Mouse (Mus musculus): ENCODE measurements around the gene Col1a1.

Col1a1 gene

DNA sequence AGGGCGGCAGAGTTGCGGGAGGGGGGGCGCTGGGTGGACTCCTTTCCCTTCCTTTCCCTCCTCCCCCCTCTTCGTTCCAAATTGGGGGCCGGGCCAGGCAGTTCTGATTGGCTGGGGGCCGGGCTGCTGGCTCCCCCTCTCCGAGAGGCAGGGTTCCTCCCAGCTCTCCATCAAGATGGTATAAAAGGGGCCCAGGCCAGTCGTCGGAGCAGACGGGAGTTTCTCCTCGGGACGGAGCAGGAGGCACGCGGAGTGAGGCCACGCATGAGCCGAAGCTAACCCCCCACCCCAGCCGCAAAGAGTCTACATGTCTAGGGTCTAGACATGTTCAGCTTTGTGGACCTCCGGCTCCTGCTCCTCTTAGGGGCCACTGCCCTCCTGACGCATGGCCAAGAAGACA is at the start of gene Col1a1:
TSS of gene Col1a1 (plus strand) at position 180 of the 400 bp plus-strand sequence.
- DNase-seq = no peak

DNA sequence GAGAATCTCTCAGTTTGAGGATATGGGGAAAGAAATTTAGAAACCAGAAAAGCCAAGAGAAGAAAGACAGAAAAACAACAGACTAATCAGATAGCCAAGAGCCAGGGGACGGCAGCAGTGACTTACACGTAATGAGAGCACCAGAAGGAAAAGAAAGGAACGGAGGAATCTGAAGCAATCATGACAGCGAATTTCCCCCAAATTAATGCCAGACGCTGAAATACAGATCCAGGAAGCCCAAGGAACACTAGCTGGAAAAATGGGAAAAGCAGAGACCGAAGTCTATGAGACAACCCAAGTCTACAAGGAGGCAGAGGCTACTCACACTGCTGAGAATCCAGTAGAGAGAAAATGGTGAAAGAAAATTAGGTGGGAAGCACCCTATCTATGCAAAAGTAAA is 44.9 kb upstream of the Col1a1 start:
- DNase-seq = no peak

- DNase-seq = no peak
Measured at GRCm38 (mm10) chr11:94896753-94897376, 39.2 kb upstream of the Col1a1 start.

- DNase-seq = no peak
Measured at GRCm38 (mm10) chr11:94901231-94901630, 34.8 kb upstream of the Col1a1 start.

- DNase-seq = no peak
Measured at GRCm38 (mm10) chr11:94904306-94904705, 31.7 kb upstream of the Col1a1 start.

- DNase-seq = no peak
Measured at GRCm38 (mm10) chr11:94910971-94911370, 25.1 kb upstream of the Col1a1 start.

- no peak for DNase-seq
Measured at GRCm38 (mm10) chr11:94912568-94912967, 23.5 kb upstream of the Col1a1 start.

DNA sequence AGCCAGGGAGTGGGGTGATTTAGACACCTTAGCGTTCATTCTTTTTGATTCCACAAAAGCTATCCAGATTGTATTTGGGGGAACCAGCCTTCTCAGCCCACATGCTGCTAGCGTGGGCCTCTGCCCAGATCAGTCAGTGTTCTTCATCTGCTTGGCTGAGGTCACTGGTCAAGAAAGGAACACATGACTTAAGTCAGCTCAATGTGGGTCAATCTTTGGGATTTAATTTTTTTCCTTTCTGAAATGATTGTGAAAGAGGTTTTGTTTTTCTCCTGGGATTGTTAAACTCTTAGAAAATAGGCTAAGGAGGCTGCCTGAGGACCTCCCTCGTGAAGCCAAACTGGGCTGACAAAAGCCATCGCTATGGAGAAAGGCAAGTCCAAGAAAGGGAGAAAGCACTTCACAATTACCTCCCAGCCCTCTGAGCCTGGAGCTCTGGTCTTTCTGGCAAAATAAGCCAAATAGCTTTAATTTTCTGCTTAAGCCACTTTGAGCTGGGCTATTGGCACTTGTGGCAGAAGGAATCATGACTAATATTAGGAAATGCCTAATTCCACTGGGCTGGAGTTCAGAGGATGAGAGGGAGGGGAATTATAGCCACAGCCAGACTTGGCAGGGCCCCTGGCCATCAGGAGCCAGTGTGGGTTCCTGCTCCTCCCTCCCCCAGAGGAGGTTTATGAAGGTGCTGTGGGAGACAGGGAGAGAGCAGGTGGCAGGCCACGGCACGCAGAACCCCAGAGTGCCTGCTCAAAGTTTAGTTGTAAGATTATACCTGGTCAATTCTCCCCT is 22.5 kb upstream of the Col1a1 start:
- no peak for DNase-seq

- DNase-seq = no peak
Measured at GRCm38 (mm10) chr11:94915675-94916403, 20.2 kb upstream of the Col1a1 start.

DNA sequence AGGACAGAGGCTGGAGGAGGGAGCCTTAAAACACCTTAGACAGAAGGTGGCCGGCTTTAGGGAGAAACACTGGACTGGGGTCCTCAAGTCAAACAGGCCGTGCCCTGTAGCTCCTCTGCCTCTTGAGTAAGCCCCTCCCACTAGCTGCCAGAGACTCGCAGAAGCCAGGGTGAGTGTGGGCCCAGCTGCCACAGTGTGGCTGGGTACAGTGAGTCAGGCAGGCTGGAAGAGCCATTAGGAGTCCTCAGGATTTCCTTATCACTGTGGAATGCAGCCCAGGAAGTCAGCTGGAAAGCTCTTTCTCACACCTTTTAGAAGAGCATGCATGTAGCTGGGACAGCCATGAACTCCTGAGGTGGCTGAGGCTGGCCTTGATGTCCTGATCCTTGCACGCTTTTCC is 19.5 kb upstream of the Col1a1 start:
- no peak for DNase-seq

GRCm38 (mm10) chr11:94917717-94918116 is 18.3 kb upstream of the Col1a1 start:
- no peak for DNase-seq

- no peak for DNase-seq
Measured at GRCm38 (mm10) chr11:94920996-94921401, 15.0 kb upstream of the Col1a1 start.

GRCm38 (mm10) chr11:94924977-94925376 is 11.0 kb upstream of the Col1a1 start:
- no peak for DNase-seq

GRCm38 (mm10) chr11:94926431-94926830 is 9.6 kb upstream of the Col1a1 start:
- DNase-seq = no peak

- DNase-seq = no peak
Measured at GRCm38 (mm10) chr11:94927771-94928291, 8.2 kb upstream of the Col1a1 start.

DNA sequence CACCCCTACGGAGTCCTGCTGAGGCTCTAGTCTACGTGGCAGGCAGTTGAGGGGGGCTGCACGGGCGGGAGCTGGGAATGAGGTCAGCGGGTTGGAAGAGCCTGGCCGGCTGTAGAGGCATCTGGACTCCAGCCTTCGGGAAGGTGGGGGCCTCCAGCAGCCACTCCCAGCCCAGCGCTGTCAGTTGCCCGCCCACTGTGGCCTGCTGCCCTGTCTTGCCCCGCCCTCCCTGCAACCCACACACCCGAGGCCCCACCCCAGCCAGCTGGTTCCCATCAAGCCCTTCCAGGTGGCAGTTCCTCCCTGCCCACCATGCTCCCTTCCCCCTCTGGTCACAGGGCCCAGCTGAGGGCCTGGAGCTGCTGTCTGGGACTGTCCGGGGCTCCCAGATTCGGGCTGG is 7.2 kb upstream of the Col1a1 start:
- DNase-seq = peak; percentile 23 to 24

GRCm38 (mm10) chr11:94929599-94929998 is 6.4 kb upstream of the Col1a1 start:
- no peak for DNase-seq

- no peak for DNase-seq
Measured at GRCm38 (mm10) chr11:94930151-94930550, 5.9 kb upstream of the Col1a1 start.

- no peak for DNase-seq
Measured at GRCm38 (mm10) chr11:94933584-94933983, 2.4 kb upstream of the Col1a1 start.

- DNase-seq = no peak
Measured at GRCm38 (mm10) chr11:94934526-94934925, 1.5 kb upstream of the Col1a1 start.

DNA sequence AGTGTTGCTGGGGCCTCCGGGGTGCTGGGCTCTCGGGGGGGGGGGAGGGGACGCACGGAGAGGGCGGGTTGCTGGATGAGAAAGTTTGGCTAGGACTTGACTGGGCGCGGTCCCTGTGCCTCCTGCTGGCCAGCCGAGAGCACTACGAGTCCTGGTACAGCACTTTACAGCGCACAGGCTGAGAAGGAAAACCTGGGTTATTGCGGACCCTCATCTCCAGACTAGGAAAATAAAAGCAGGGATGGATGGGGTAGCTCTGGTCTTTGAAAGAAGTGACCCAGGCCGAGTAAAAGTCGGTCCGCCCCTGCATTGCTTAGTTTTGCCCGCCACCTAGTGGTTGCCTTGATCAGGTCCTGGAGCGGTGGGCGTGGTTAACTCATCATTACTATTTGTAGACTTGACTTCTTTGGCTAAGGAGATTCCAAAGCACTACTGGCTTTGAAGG is 849 bp downstream of the Col1a1 start:
- peak; percentile 59 to 83 for DNase-seq

DNA sequence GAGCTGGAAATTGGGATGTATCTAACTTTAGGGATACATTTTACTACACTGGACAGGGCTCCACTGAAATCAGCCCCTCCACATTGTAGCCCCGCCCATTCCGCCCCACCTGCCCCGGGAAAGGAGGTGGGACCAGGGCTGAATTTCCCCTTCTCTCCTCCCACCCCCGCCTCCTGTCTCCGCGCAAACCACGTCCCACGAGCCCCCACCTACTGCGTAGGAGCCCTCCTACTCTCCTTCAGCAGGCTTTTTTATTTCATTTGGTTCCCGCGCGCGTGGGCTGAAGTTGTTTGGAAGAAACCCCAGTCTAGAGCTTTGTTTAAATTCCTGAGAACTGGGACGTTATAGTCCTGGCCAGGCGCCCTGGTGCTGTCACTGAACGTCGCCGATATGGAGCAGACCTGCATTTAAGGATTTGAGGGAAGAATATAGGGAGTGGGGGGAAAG is 1.3 kb downstream of the Col1a1 start:
- DNase-seq = no peak

DNA sequence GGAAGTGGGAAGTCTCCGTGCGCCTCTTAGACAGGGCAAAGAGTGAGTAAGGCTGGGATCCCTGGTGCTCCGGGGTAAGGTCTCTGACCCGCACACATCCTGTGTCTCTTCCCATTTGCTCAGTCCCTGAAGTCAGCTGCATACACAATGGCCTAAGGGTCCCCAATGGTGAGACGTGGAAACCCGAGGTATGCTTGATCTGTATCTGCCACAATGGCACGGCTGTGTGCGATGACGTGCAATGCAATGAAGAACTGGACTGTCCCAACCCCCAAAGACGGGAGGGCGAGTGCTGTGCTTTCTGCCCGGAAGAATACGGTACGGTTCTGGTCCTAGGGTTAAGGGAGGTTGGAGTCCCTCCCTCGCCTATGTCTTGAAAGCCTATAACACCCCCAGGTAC is 1.8 kb downstream of the Col1a1 start:
- DNase-seq = no peak

Data from spleen, adult 18-20 months (tissue).